Mouse (Mus musculus): ENCODE data around the gene Zfp768. TPM values are rescaled to one million over a fixed set of nuclear protein-coding genes. Genes with fewer than 3 reads are reported as not detected.
A peak's percentile ranks its signal among the peaks of the same experiment; 100 is the strongest.
"Not testable (repeated sequence)": the region's sequence is repeated elsewhere in the genome, so short reads cannot be mapped to it uniquely, and the experiment has no call there.

Gene Zfp768
- polyA plus RNA-seq, 1 experiment: 17.3 TPM

- Histone ChIP-seq H3K27me3 (ENCODE audit: control insufficient read depth, insufficient read depth, insufficient read length) (no peaks in the 10 kb centered on the region), H3K4me2 (ENCODE audit: low read depth) (peak overlapping the region; percentile 84), H3K4me3 (peak overlapping the region; percentile 62), H3K79me2 (ENCODE audit: control insufficient read depth, insufficient read depth) (peaks cover 6% of the 10 kb centered on the region), H3K36me3 (ENCODE audit: control insufficient read depth, insufficient read depth) (no peaks in the 10 kb centered on the region), H3ac (ENCODE audit: control insufficient read depth, insufficient read length) (peak overlapping the region; percentile 93)
- peak in 1 of 3 experiments; percentile 6 for TF ChIP-seq MYOD1 (IDR thresholded peaks at IDR 0.05; ENCODE audit: control insufficient read depth in 1 of 3, insufficient read length in 2 of 3, low read depth in 2 of 3)
- no peak for TF ChIP-seq REST (IDR thresholded peaks at IDR 0.05; ENCODE audit: insufficient read depth, insufficient read length)
- peak; percentile 86 for TF ChIP-seq POLR2A (IDR thresholded peaks at IDR 0.05; ENCODE audit: insufficient read length, low read depth)
- TF ChIP-seq POLR2AphosphoS2 (IDR thresholded peaks at IDR 0.05; ENCODE audit: insufficient read length, low read depth): peak; percentile 77
- no peak for TF ChIP-seq USF1 (IDR thresholded peaks at IDR 0.05; ENCODE audit: low read depth)
- TF ChIP-seq MYOG (IDR thresholded peaks at IDR 0.05; ENCODE audit: control insufficient read depth in 1 of 3, insufficient read depth in 1 of 3, insufficient read length in 2 of 3, low read depth in 2 of 3): no peak
- TF ChIP-seq SRF (IDR thresholded peaks at IDR 0.05; ENCODE audit: control insufficient read depth, insufficient read length, low read depth): no peak
- no peak for TF ChIP-seq CEBPB (IDR thresholded peaks at IDR 0.05; ENCODE audit: insufficient read depth, poor library complexity, severe bottlenecking)
Measured at GRCm38 (mm10) chr7:127345092-127345491, 297 bp downstream of the Zfp768 start.

- Histone ChIP-seq H3K79me2 (ENCODE audit: control insufficient read depth, insufficient read depth) (peaks cover 6% of the 10 kb centered on the region), H3K4me2 (ENCODE audit: low read depth) (peak overlapping the region; percentile 84), H3K36me3 (ENCODE audit: control insufficient read depth, insufficient read depth) (no peaks in the 10 kb centered on the region), H3K4me3 (peak overlapping the region; percentile 62), H3ac (ENCODE audit: control insufficient read depth, insufficient read length) (peak overlapping the region; percentile 93), H3K27me3 (ENCODE audit: control insufficient read depth, insufficient read depth, insufficient read length) (no peaks in the 10 kb centered on the region)
- TF ChIP-seq SRF (IDR thresholded peaks at IDR 0.05; ENCODE audit: control insufficient read depth, insufficient read length, low read depth): no peak
- no peak for TF ChIP-seq E2F4 (IDR thresholded peaks at IDR 0.05; ENCODE audit: insufficient read depth)
- no peak for TF ChIP-seq MAX (IDR thresholded peaks at IDR 0.05; ENCODE audit: low read depth)
- no peak for TF ChIP-seq POLR2A (IDR thresholded peaks at IDR 0.05; ENCODE audit: insufficient read length, low read depth)
- TF ChIP-seq CEBPB (IDR thresholded peaks at IDR 0.05; ENCODE audit: insufficient read depth, poor library complexity, severe bottlenecking): no peak
- TF ChIP-seq MYOG (IDR thresholded peaks at IDR 0.05; ENCODE audit: control insufficient read depth in 1 of 3, insufficient read depth in 1 of 3, insufficient read length in 2 of 3, low read depth in 2 of 3): no peak
- TF ChIP-seq TCF3 (IDR thresholded peaks at IDR 0.05; ENCODE audit: insufficient read length, low read depth): no peak
- no peak for TF ChIP-seq MYOD1 (IDR thresholded peaks at IDR 0.05; ENCODE audit: control insufficient read depth in 1 of 3, insufficient read length in 2 of 3, low read depth in 2 of 3)
- TF ChIP-seq REST (IDR thresholded peaks at IDR 0.05; ENCODE audit: insufficient read depth, insufficient read length): no peak
- TF ChIP-seq TCF12 (IDR thresholded peaks at IDR 0.05; ENCODE audit: insufficient read depth, poor library complexity, severe bottlenecking): no peak
- no peak for TF ChIP-seq POLR2AphosphoS2 (IDR thresholded peaks at IDR 0.05; ENCODE audit: insufficient read length, low read depth)
- TF ChIP-seq USF1 (IDR thresholded peaks at IDR 0.05; ENCODE audit: low read depth): no peak
Measured at GRCm38 (mm10) chr7:127344371-127344770, 1.0 kb downstream of the Zfp768 start.

- H3K4me2 ChIP-seq (ENCODE audit: low read depth): no peak overlapping the region
- TF ChIP-seq USF1 (IDR thresholded peaks at IDR 0.05; ENCODE audit: low read depth) (no peak), POLR2A (IDR thresholded peaks at IDR 0.05; ENCODE audit: insufficient read length, low read depth) (no peak), MAX (IDR thresholded peaks at IDR 0.05; ENCODE audit: low read depth) (no peak), SRF (IDR thresholded peaks at IDR 0.05; ENCODE audit: control insufficient read depth, insufficient read length, low read depth) (no peak), POLR2AphosphoS2 (IDR thresholded peaks at IDR 0.05; ENCODE audit: insufficient read length, low read depth) (no peak), REST (IDR thresholded peaks at IDR 0.05; ENCODE audit: insufficient read depth, insufficient read length) (no peak), TCF12 (IDR thresholded peaks at IDR 0.05; ENCODE audit: insufficient read depth, poor library complexity, severe bottlenecking) (no peak), CEBPB (IDR thresholded peaks at IDR 0.05; ENCODE audit: insufficient read depth, poor library complexity, severe bottlenecking) (no peak), E2F4 (IDR thresholded peaks at IDR 0.05; ENCODE audit: insufficient read depth) (no peak), MYOG (IDR thresholded peaks at IDR 0.05; ENCODE audit: control insufficient read depth in 1 of 3, insufficient read depth in 1 of 3, insufficient read length in 2 of 3, low read depth in 2 of 3) (peak in 1 of 3 experiments; percentile 4), TCF3 (IDR thresholded peaks at IDR 0.05; ENCODE audit: insufficient read length, low read depth) (no peak), MYOD1 (IDR thresholded peaks at IDR 0.05; ENCODE audit: control insufficient read depth in 1 of 3, insufficient read length in 2 of 3, low read depth in 2 of 3) (peak in 1 of 3 experiments; percentile 13)
Measured at GRCm38 (mm10) chr7:127343351-127344019, 1.9 kb downstream of the Zfp768 start.

GRCm38 (mm10) chr7:127342888-127343287 is 2.5 kb downstream of the Zfp768 start:
- Histone ChIP-seq H3K4me2 (ENCODE audit: low read depth) (no peak overlapping the region), H3K36me3 (ENCODE audit: control insufficient read depth, insufficient read depth) (no peaks in the 10 kb centered on the region), H3K4me3 (no peak overlapping the region), H3K27me3 (ENCODE audit: control insufficient read depth, insufficient read depth, insufficient read length) (no peaks in the 10 kb centered on the region), H3ac (ENCODE audit: control insufficient read depth, insufficient read length) (no peak overlapping the region), H3K79me2 (ENCODE audit: control insufficient read depth, insufficient read depth) (peaks cover 6% of the 10 kb centered on the region)
- no peak for TF ChIP-seq MYOD1 (IDR thresholded peaks at IDR 0.05; ENCODE audit: control insufficient read depth in 1 of 3, insufficient read length in 2 of 3, low read depth in 2 of 3)
- TF ChIP-seq POLR2AphosphoS2 (IDR thresholded peaks at IDR 0.05; ENCODE audit: insufficient read length, low read depth): no peak

More at GRCm38 (mm10) chr7:127343351-127344019, 1.9 kb downstream of the Zfp768 start:
- peak overlapping the region; percentile 62 for H3K4me3 ChIP-seq
- H3ac ChIP-seq (ENCODE audit: control insufficient read depth, insufficient read length): no peak overlapping the region
- no peaks in the 10 kb centered on the region for H3K36me3 ChIP-seq (ENCODE audit: control insufficient read depth, insufficient read depth)
- H3K27me3 ChIP-seq (ENCODE audit: control insufficient read depth, insufficient read depth, insufficient read length): no peaks in the 10 kb centered on the region
- peaks cover 6% of the 10 kb centered on the region for H3K79me2 ChIP-seq (ENCODE audit: control insufficient read depth, insufficient read depth)

- H3K27me3 ChIP-seq (ENCODE audit: control insufficient read depth, insufficient read depth, insufficient read length): no peaks in the 10 kb centered on the region
- peaks cover 6% of the 10 kb centered on the region for H3K79me2 ChIP-seq (ENCODE audit: control insufficient read depth, insufficient read depth)
- H3K4me3 ChIP-seq: no peak overlapping the region
- TF ChIP-seq E2F4 (IDR thresholded peaks at IDR 0.05; ENCODE audit: insufficient read depth) (no peak), TCF12 (IDR thresholded peaks at IDR 0.05; ENCODE audit: insufficient read depth, poor library complexity, severe bottlenecking) (no peak), CEBPB (IDR thresholded peaks at IDR 0.05; ENCODE audit: insufficient read depth, poor library complexity, severe bottlenecking) (no peak), POLR2A (IDR thresholded peaks at IDR 0.05; ENCODE audit: insufficient read length, low read depth) (no peak), SRF (IDR thresholded peaks at IDR 0.05; ENCODE audit: control insufficient read depth, insufficient read length, low read depth) (no peak), MYOG (IDR thresholded peaks at IDR 0.05; ENCODE audit: control insufficient read depth in 1 of 3, insufficient read depth in 1 of 3, insufficient read length in 2 of 3, low read depth in 2 of 3) (no peak), TCF3 (IDR thresholded peaks at IDR 0.05; ENCODE audit: insufficient read length, low read depth) (no peak), MYOD1 (IDR thresholded peaks at IDR 0.05; ENCODE audit: control insufficient read depth in 1 of 3, insufficient read length in 2 of 3, low read depth in 2 of 3) (no peak), POLR2AphosphoS2 (IDR thresholded peaks at IDR 0.05; ENCODE audit: insufficient read length, low read depth) (no peak)
- no peak overlapping the region for H3K4me2 ChIP-seq (ENCODE audit: low read depth)
- no peaks in the 10 kb centered on the region for H3K36me3 ChIP-seq (ENCODE audit: control insufficient read depth, insufficient read depth)
- H3ac ChIP-seq (ENCODE audit: control insufficient read depth, insufficient read length): no peak overlapping the region
Measured at GRCm38 (mm10) chr7:127342332-127342731, 3.1 kb downstream of the Zfp768 start.

GRCm38 (mm10) chr7:127341861-127342260 is 3.5 kb downstream of the Zfp768 start:
- not testable (repeated sequence) for H3K79me2 ChIP-seq (ENCODE audit: control insufficient read depth, insufficient read depth); H3K4me3 ChIP-seq; H3K4me2 ChIP-seq (ENCODE audit: low read depth); H3K27me3 ChIP-seq (ENCODE audit: control insufficient read depth, insufficient read depth, insufficient read length); H3K36me3 ChIP-seq (ENCODE audit: control insufficient read depth, insufficient read depth); H3ac ChIP-seq (ENCODE audit: control insufficient read depth, insufficient read length)

Data from myocyte (in vitro differentiated cells).